ENCODE assay signal across 22 mouse cellular contexts in the genomic region with DNA sequence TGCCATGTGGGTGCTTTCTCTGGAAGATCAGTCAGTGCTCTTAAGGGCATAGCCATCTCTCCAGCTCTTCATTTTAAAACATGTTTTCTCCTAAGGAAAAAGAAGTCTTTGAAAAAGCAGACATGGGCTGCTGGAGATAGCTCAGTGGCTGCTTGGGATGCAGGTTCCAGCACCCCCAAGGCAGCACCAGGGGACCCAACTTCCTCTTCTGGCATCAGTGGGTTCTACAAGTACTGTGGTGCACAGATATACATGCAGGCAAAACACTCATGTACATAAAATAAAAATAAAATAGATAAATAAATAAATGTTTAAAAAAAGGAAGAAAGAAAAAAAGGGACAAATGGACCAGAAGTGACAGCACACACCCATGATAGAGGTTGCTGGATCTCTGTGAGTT.
"Had no signal": no experiment of that assay in that cellular context is flagged by ENCODE, and none has a peak within 500 bp of the region (broad histone marks: within the 10 kb centered on the region; RNA-seq: fewer than 3 reads in every experiment).

No protein-coding gene starts in this region.

- H3K36me3 ChIP-seq: limb, embryonic 10.5 days; limb, embryonic 13.5 days; liver, embryonic 12.5 days; liver, embryonic 15.5 days; lung, embryonic 15.5 days; midbrain, embryonic 10.5 days; midbrain, embryonic 13.5 days; neural tube, embryonic 13.5 days; stomach, embryonic 15.5 days had no signal

- H3K9ac ChIP-seq: limb, embryonic 13.5 days; liver, embryonic 12.5 days; liver, embryonic 15.5 days; midbrain, embryonic 13.5 days; neural tube, embryonic 13.5 days; stomach, embryonic 15.5 days had no signal

- H3K4me1 ChIP-seq: liver, embryonic 12.5 days; lung, embryonic 15.5 days; midbrain, embryonic 10.5 days; midbrain, embryonic 13.5 days; neural tube, embryonic 13.5 days; stomach, embryonic 15.5 days had no signal

- H3K27ac ChIP-seq: limb, embryonic 10.5 days; limb, embryonic 13.5 days; liver, embryonic 12.5 days; liver, embryonic 15.5 days; lung, embryonic 15.5 days; midbrain, embryonic 10.5 days; midbrain, embryonic 13.5 days; neural tube, embryonic 13.5 days; stomach, embryonic 15.5 days had no signal

- H3K27me3 ChIP-seq: limb, embryonic 13.5 days; liver, embryonic 12.5 days; liver, embryonic 15.5 days; lung, embryonic 15.5 days; midbrain, embryonic 13.5 days; neural tube, embryonic 13.5 days; stomach, embryonic 15.5 days had no signal

- DNase-seq: kidney, adult 9 months; kidney, postnatal 14 days; kidney, postnatal 4 days; liver; lung, adult 18-20 months; lung, postnatal 10 days; lung, postnatal 36 days; right cerebral cortex, postnatal 25 days; spleen, adult 18-20 months; thymus, adult 18-20 months; thymus, postnatal 36 days had no signal

- H3K9me3 ChIP-seq: limb, embryonic 10.5 days; limb, embryonic 13.5 days; liver, embryonic 12.5 days; liver, embryonic 15.5 days; lung, embryonic 15.5 days; midbrain, embryonic 10.5 days; midbrain, embryonic 13.5 days; neural tube, embryonic 13.5 days; stomach, embryonic 15.5 days had no signal

- H3K4me3 ChIP-seq: limb, embryonic 10.5 days; limb, embryonic 13.5 days; liver, embryonic 12.5 days; liver, embryonic 15.5 days; lung, embryonic 15.5 days; megakaryocyte, embryonic 14.5 days; midbrain, embryonic 10.5 days; midbrain, embryonic 13.5 days; myocyte; neural tube, embryonic 13.5 days; stomach, embryonic 15.5 days had no signal
